Mouse (Mus musculus): ENCODE data around the gene Ttll8. TPM values are rescaled to one million over a fixed set of nuclear protein-coding genes. Genes with fewer than 3 reads are reported as not detected.

Gene Ttll8
- polyA plus RNA-seq, 1 experiment from 2014 or later, result 0.17 TPM

GRCm38 (mm10) chr15:88848661-88849060, 105.6 kb downstream of the Ttll8 start:
- DNase-seq (ENCODE audit: low spot score) (no peak), ATAC-seq (no peak)
- Histone ChIP-seq H3K4me3 (ENCODE audit: low read depth, low read length) (no peak overlapping the region), H3K27me3 (replicated peaks; ENCODE audit: control insufficient read depth, insufficient read depth, low read length) (no peaks in the 10 kb centered on the region), H3K9me3 (replicated peaks; ENCODE audit: control insufficient read depth, low read length) (no peaks in the 10 kb centered on the region), H3K36me3 (ENCODE audit: control insufficient read depth, insufficient read depth, low read length) (no peaks in the 10 kb centered on the region), H3K4me2 (ENCODE audit: low read length) (no peak overlapping the region), H3K9ac (ENCODE audit: low read length) (no peak overlapping the region), H3K27ac (ENCODE audit: low read depth, low read length) (no peak overlapping the region), H3K4me1 (ENCODE audit: control insufficient read depth, insufficient read depth, low read length) (no peaks in the 10 kb centered on the region)
- 89% methylated on average over 1 of the region's 1 CpGs for WGBS

GRCm38 (mm10) chr15:88844966-88845365, 109.3 kb downstream of the Ttll8 start:
- DNase-seq (ENCODE audit: low spot score), result no peak
- no peaks in the 10 kb centered on the region for H3K9me3 ChIP-seq (replicated peaks; ENCODE audit: control insufficient read depth, low read length)

GRCm38 (mm10) chr15:88843486-88844097, 110.6 kb downstream of the Ttll8 start:
- no peak overlapping the region for H3K4me2 ChIP-seq (ENCODE audit: low read length)
- WGBS, result 34% methylated on average over 8 of the region's 8 CpGs
- H3K9me3 ChIP-seq (replicated peaks; ENCODE audit: control insufficient read depth, low read length), result no peaks in the 10 kb centered on the region
- no peaks in the 10 kb centered on the region for H3K36me3 ChIP-seq (ENCODE audit: control insufficient read depth, insufficient read depth, low read length)
- DNase-seq (ENCODE audit: low spot score) (peak; percentile 61), ATAC-seq (peak; percentile 42)
- no peaks in the 10 kb centered on the region for H3K27me3 ChIP-seq (replicated peaks; ENCODE audit: control insufficient read depth, insufficient read depth, low read length)
- no peak overlapping the region; the same call in 1 of the 2 replicates for H3K9ac ChIP-seq (ENCODE audit: low read length)
- no peak overlapping the region for H3K27ac ChIP-seq (ENCODE audit: low read depth, low read length)
- no peak overlapping the region for H3K4me3 ChIP-seq (ENCODE audit: low read depth, low read length)
- H3K4me1 ChIP-seq (ENCODE audit: control insufficient read depth, insufficient read depth, low read length), result peaks cover 11% of the 10 kb centered on the region

More at GRCm38 (mm10) chr15:88844966-88845365, 109.3 kb downstream of the Ttll8 start:
- Histone ChIP-seq H3K4me3 (ENCODE audit: low read depth, low read length) (no peak overlapping the region), H3K27ac (ENCODE audit: low read depth, low read length) (no peak overlapping the region), H3K27me3 (replicated peaks; ENCODE audit: control insufficient read depth, insufficient read depth, low read length) (no peaks in the 10 kb centered on the region), H3K4me1 (ENCODE audit: control insufficient read depth, insufficient read depth, low read length) (no peaks in the 10 kb centered on the region), H3K4me2 (ENCODE audit: low read length) (no peak overlapping the region), H3K9ac (ENCODE audit: low read length) (no peak overlapping the region), H3K36me3 (ENCODE audit: control insufficient read depth, insufficient read depth, low read length) (no peaks in the 10 kb centered on the region)
- 88% methylated on average over 7 of the region's 7 CpGs for WGBS
- no peak for ATAC-seq

- H3K27me3 ChIP-seq (replicated peaks; ENCODE audit: control insufficient read depth, insufficient read depth, low read length), result no peaks in the 10 kb centered on the region
- WGBS, result 85% methylated on average over 3 of the region's 3 CpGs
- H3K9me3 ChIP-seq (replicated peaks; ENCODE audit: control insufficient read depth, low read length), result no peaks in the 10 kb centered on the region
Observed at GRCm38 (mm10) chr15:88842300-88842673, 111.9 kb downstream of the Ttll8 start.

GRCm38 (mm10) chr15:88841580-88842299, 112.5 kb downstream of the Ttll8 start:
- Histone ChIP-seq H3K4me1 (ENCODE audit: control insufficient read depth, insufficient read depth, low read length) (peaks cover 18% of the 10 kb centered on the region), H3K27ac (ENCODE audit: low read depth, low read length) (no peak overlapping the region), H3K27me3 (replicated peaks; ENCODE audit: control insufficient read depth, insufficient read depth, low read length) (no peaks in the 10 kb centered on the region), H3K9ac (ENCODE audit: low read length) (no peak overlapping the region), H3K9me3 (replicated peaks; ENCODE audit: control insufficient read depth, low read length) (no peaks in the 10 kb centered on the region), H3K4me3 (ENCODE audit: low read depth, low read length) (no peak overlapping the region), H3K36me3 (ENCODE audit: control insufficient read depth, insufficient read depth, low read length) (no peaks in the 10 kb centered on the region), H3K4me2 (ENCODE audit: low read length) (no peak overlapping the region)
- 88% methylated on average over 3 of the region's 3 CpGs for WGBS
- DNase-seq (ENCODE audit: low spot score) (no peak), ATAC-seq (no peak)

More at GRCm38 (mm10) chr15:88842300-88842673, 111.9 kb downstream of the Ttll8 start:
- Histone ChIP-seq H3K4me3 (ENCODE audit: low read depth, low read length) (no peak overlapping the region), H3K27ac (ENCODE audit: low read depth, low read length) (no peak overlapping the region), H3K4me1 (ENCODE audit: control insufficient read depth, insufficient read depth, low read length) (peaks cover 18% of the 10 kb centered on the region), H3K9ac (ENCODE audit: low read length) (no peak overlapping the region), H3K4me2 (ENCODE audit: low read length) (no peak overlapping the region), H3K36me3 (ENCODE audit: control insufficient read depth, insufficient read depth, low read length) (no peaks in the 10 kb centered on the region)
- ATAC-seq (no peak), DNase-seq (ENCODE audit: low spot score) (no peak)

- no peaks in the 10 kb centered on the region for H3K36me3 ChIP-seq (ENCODE audit: control insufficient read depth, insufficient read depth, low read length)
- H3K27ac ChIP-seq (ENCODE audit: low read depth, low read length), result no peak overlapping the region
- WGBS, result 87% methylated on average over 2 of the region's 2 CpGs
- ATAC-seq, result no peak
- no peak overlapping the region for H3K4me3 ChIP-seq (ENCODE audit: low read depth, low read length)
- H3K27me3 ChIP-seq (replicated peaks; ENCODE audit: control insufficient read depth, insufficient read depth, low read length), result no peaks in the 10 kb centered on the region
- no peak overlapping the region for H3K4me2 ChIP-seq (ENCODE audit: low read length)
- no peak for DNase-seq (ENCODE audit: low spot score)
- peaks cover 18% of the 10 kb centered on the region for H3K4me1 ChIP-seq (ENCODE audit: control insufficient read depth, insufficient read depth, low read length)
- H3K9me3 ChIP-seq (replicated peaks; ENCODE audit: control insufficient read depth, low read length), result no peaks in the 10 kb centered on the region
- no peak overlapping the region for H3K9ac ChIP-seq (ENCODE audit: low read length)
Observed at GRCm38 (mm10) chr15:88841160-88841559, 113.1 kb downstream of the Ttll8 start.

Other genes starting within 250 kb of the Ttll8 start
- gene Brd1, start 220.2 kb downstream of the Ttll8 start, polyA plus RNA-seq (2014; fragmentation: Nextera tagmentation; extraction: Ambion mirVana), result 27.0 and 27.9 TPM in 2 replicates
- 25.0 TPM in 2 replicates for gene Zbed4, start 202.8 kb downstream of the Ttll8 start, polyA plus RNA-seq (2014; fragmentation: Nextera tagmentation; extraction: Ambion mirVana)
- gene Alg12, start 135.1 kb downstream of the Ttll8 start, polyA plus RNA-seq (2014; fragmentation: Nextera tagmentation; extraction: Ambion mirVana), result 8.4 and 8.8 TPM in 2 replicates
- gene Creld2, start 134.8 kb downstream of the Ttll8 start, polyA plus RNA-seq (2014; fragmentation: Nextera tagmentation; extraction: Ambion mirVana), result 65.5 and 65.8 TPM in 2 replicates
- 49.1 and 52.9 TPM in 2 replicates for gene Pim3, start 92.2 kb downstream of the Ttll8 start, polyA plus RNA-seq (2014; fragmentation: Nextera tagmentation; extraction: Ambion mirVana)
- 20.5 and 22.9 TPM in 2 replicates for gene Mlc1, start 24.6 kb upstream of the Ttll8 start, polyA plus RNA-seq (2014; fragmentation: Nextera tagmentation; extraction: Ambion mirVana)
- gene Mov10l1, start 28.5 kb upstream of the Ttll8 start, polyA plus RNA-seq (2014; fragmentation: Nextera tagmentation; extraction: Ambion mirVana), result not detected in 2 replicates
- 2.3 and 2.7 TPM in 2 replicates for gene Panx2, start 105.3 kb upstream of the Ttll8 start, polyA plus RNA-seq (2014; fragmentation: Nextera tagmentation; extraction: Ambion mirVana)
- gene Trabd, start 120.7 kb upstream of the Ttll8 start, polyA plus RNA-seq (2014; fragmentation: Nextera tagmentation; extraction: Ambion mirVana), result 39.7 and 40.3 TPM in 2 replicates
- 20.9 and 24.7 TPM in 2 replicates for gene Selenoo, start 134.7 kb upstream of the Ttll8 start, polyA plus RNA-seq (2014; fragmentation: Nextera tagmentation; extraction: Ambion mirVana)
- gene Tubgcp6, start 168.7 kb upstream of the Ttll8 start, polyA plus RNA-seq (2014; fragmentation: Nextera tagmentation; extraction: Ambion mirVana), result 15.9 and 17.0 TPM in 2 replicates
- gene Hdac10, start 174.3 kb upstream of the Ttll8 start, polyA plus RNA-seq (2014; fragmentation: Nextera tagmentation; extraction: Ambion mirVana), result 18.4 and 25.4 TPM in 2 replicates
- gene Mapk12, start 186.3 kb upstream of the Ttll8 start, polyA plus RNA-seq (2014; fragmentation: Nextera tagmentation; extraction: Ambion mirVana), result 4.8 and 5.1 TPM in 2 replicates
- 28.1 and 30.1 TPM in 2 replicates for gene Mapk11, start 195.2 kb upstream of the Ttll8 start, polyA plus RNA-seq (2014; fragmentation: Nextera tagmentation; extraction: Ambion mirVana)
- 101 TPM in 2 replicates for gene Plxnb2, start 226.4 kb upstream of the Ttll8 start, polyA plus RNA-seq (2014; fragmentation: Nextera tagmentation; extraction: Ambion mirVana)
- gene Dennd6b, start 242.1 kb upstream of the Ttll8 start, polyA plus RNA-seq (2014; fragmentation: Nextera tagmentation; extraction: Ambion mirVana), result 39.0 and 49.2 TPM in 2 replicates